Mouse (Mus musculus): ENCODE measurements around the gene Rhobtb1.

GRCm38 (mm10) chr10:69311867-69312266, 160.6 kb downstream of the Rhobtb1 start:
- no peak for TF ChIP-seq POLR2A (IDR thresholded peaks at IDR 0.05; ENCODE audit: borderline replicate concordance, extremely low read depth, low read depth, low read length)
- no peak for TF ChIP-seq CTCF (IDR thresholded peaks at IDR 0.05; ENCODE audit: insufficient read depth, low read length)
